Mouse (Mus musculus) G1E-ER4 (cell line): ENCODE measurements around the gene Alpk3. TPM values are rescaled to one million over a fixed set of nuclear protein-coding genes. Genes with fewer than 3 reads are reported as not detected.

ENCODE experiments used
- GATA1 ChIP-seq: IDR thresholded peaks from one replicate; pipeline ENCODE4 v1.8.0; 2012; ENCODE audit warnings: low read length, inconsistent platforms
- polyA plus RNA-seq: library from polyadenylated mRNA; stranded (reverse); fragments of >175 nt; gene quantifications from 2 replicates; pipeline ENCODE4 v1.2.3, GENCODE M21; 2012

Alpk3 gene
- polyA plus RNA-seq, 1 experiment, result 1.5 TPM

DNA sequence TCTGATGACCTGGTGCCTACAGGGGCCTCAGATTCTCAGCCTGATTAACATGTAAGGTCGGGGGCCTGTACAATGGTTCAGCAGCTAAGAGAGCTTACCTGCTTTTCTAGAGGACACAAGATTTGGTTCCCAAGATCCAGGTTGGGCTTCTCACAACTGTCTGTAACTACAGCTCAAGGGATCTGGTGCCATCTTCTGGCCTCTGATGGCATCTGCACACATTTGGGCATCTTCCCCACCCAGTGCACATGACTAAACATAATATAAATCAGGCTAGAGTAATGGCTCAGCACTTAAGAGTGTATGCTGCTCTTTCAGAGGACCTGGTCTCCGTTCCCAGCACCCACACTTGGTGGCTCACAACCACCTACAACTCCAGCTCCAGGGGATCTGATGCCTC, 3.5 kb downstream of the Alpk3 start:
- no peak for TF ChIP-seq GATA1

DNA sequence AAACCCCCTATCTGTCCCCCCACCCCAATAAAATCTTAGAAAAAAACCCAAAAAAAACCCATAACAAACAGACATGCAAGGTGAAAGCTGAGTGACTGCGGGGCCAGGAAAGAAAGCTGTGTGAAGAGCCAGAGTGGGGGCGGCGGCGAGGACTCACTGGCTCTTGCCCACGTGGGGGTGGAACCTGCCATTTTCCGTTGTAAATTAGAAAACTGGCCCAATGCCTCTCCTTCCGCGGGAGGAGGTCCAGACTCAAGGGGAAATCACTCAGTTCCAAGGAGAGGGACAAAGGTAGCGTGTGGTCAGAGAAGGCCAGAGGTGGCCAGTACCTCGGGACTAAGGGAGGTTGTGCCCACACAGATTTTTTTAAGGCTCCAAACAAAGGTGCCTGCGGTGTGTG, 4.5 kb downstream of the Alpk3 start:
- no peak for TF ChIP-seq GATA1

DNA sequence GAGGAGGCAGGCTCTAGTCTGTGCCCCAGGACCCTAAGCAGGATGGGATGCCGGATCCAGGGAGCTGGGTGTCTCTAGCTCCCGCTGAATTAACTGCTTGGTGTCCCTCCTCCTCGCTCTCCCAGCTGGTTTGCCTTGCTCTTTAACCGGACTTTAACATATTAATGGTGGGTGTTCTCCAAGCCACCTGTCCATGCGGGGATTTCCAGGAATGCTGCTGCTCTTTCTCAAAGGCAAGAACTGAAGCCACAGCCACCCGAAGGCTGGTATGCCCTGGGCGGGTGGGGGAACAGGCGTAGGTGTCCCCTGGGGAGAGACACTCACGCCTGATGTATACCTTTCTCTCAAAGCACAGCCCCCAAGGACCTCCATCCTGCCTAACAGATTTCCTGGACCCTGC, 5.9 kb downstream of the Alpk3 start:
- TF ChIP-seq GATA1, result no peak

DNA sequence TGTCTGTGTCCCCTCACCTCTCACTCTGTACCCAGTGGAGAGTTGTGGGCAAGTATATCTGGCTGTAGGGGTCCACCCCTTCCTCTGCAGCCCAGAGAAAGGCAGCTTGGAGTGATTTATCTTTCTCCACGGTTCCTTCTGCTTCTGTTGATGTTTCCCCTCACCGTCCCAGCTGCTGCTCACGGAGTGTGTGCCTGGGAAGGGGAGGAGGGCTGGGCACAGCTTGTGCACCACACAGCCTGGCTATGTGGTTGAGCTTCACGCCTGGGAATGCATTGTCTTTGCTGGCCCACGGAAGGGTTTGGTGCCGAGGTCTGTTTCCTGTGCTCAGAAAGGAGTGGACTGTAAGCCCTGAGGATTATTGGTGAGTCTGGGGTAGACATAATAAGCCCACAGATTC, 9.3 kb downstream of the Alpk3 start:
- TF ChIP-seq GATA1, result no peak

DNA sequence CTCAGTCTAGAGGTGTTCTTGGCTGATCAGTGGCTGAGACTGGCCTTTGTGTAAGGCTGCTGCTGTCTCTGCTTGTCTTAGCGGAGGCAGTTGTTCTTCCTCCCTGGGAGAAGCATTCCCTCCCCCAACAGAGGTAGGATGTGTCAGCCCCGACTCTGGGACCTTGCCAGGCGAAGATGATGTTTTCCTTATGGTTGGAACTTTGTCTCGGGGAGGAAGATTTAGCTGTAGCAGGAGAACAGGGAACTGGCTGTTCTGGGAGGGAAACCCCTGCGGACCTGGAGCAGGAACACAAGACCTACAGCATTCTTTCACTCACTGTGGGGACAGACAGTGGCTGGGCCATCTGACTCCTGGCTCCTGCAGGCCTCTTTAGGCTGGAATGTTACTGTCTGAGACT, 15.1 kb downstream of the Alpk3 start:
- TF ChIP-seq GATA1, result no peak

DNA sequence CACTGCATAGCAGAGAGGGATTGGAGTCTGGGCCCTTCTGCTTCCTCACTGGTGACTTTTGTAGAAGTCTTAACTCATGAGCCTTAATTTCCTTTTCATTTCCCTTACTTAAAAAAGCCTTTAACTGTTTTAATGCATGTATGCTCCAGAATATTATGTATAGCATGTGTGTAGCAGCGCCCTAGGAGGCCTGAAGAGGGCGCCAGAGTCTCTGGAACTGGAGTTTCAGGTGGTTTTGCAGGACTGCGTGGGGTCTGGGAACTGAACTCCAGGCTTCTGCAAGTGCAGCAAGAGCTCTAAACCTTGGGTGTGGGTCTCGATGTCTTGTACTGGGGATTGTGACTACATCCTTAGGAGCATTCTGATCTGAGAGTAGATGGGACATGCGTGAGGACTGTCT, 15.9 kb downstream of the Alpk3 start:
- no peak for TF ChIP-seq GATA1

DNA sequence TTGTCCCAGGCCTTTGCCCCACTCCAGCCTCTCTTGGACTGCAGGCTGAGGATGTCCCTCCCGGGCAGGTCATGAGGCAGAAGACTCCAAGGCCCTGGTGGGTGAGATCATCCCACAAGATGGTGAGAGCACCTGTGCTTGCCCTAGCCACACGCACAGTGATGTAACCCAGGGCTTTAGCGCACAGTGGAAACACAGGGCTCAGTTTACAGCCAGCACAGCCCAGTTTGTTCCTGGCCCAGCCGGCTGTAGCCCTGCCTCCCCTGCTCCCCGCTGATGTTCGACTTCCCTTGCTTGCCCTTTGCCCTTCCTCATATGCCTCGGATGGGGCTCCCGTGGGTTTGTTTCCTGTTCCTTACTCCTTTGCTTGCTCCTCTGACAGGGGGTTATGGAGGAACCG, 17.1 kb downstream of the Alpk3 start:
- no peak for TF ChIP-seq GATA1

DNA sequence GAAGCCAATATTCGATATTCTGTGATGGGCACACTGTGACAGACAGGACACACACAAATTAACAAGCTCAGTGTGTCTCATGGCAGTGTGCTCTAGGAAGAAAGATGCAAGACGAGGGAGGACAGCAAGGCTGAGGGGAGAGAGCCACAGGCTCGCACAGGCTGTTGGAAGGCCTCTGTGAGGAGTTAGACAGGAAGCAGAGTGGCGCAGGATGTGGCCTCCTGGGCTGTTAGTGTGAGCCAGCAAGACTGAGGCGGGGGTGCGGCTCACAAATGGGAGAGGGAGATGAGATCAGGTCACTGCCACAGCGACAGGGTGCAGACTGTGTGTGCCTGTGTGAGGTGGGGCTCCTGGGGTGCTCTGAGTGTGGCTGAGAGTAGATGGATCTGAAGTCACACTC, 17.9 kb downstream of the Alpk3 start:
- no peak for TF ChIP-seq GATA1

DNA sequence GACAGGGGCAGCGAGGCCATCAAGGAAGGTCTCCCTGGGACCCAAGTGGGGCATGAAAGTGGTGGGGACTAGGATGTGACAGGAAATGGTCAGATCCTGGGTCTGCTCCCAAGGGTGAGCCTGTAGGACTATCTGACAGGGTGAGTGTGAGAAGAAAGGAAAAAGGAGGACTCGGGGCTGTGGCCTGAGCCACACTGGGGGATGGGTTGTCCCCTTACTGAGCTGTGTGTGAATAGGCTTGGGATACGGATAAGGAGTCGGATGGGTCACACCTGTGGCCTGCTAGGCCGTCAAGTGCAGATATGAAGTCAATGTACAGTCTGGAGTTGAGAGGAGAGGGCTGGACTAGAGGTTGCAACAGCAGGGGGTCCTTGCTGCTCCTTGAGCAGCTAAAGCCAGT, 18.3 kb downstream of the Alpk3 start:
- TF ChIP-seq GATA1, result no peak

DNA sequence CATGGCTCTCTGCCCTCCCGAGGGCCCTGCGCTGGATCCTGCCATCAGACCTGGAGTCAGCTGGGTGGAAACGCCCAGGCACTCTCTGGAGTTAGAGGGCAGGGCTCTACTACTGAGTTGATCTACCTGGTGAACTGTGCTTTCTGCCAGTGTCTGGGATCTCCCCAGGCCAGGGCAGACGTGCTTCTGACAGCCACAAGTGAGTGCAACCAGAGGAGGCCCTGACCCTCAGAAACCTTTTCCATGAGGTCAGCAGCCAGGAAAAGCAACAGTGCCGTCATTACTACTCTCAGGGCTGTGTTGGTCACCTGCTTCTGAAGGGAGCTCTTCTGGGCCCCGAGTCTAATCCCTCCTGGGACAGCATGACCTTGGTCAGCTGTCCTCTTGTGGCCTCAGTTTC, 19.6 kb downstream of the Alpk3 start:
- no peak for TF ChIP-seq GATA1

DNA sequence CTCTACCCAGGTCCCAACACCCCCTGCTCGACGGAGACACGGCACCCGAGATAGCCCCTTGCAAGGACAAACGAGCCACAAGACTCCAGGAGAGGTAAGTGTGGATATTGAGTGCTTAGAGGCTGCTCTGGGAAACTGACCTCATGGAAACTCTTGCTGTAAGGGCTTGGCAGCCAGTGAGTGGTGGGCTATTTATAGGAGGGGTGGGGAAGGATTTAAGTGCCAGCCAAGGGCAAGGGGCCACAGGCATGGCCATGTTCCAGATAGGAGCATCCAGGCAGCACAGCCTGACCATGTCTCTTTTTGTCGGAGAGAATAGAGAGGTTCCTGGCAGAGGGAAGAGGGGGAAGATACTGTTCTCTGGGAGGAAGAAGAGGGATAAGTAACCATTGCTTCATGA, 21.3 kb downstream of the Alpk3 start:
- TF ChIP-seq GATA1, result no peak

DNA sequence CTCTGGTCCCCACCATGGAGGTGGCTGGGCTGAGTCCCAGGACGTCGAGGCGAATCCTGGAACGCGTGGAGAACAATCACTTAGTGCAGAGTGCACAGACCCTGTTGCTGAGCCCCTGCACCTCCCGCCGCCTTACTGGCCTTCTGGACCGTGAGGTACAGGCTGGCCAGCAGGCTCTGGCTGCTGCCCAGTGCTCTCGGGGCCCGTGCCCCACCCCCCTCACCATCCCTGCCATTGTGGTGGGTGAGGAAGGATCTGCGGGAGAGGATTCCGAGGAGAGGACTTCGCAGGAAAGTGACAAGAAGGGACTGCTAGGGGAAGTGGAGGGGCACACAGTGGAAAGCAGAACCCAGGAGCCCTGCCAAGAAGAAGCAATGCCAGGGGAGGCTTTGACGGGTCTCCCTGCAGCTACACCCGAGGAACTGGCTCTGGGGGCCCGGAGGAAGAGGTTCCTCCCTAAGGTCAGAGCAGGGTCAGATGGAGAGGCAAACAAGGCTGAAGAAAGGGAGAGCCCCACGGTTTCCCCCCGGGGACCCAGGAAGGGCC, 36.1 kb downstream of the Alpk3 start:
- TF ChIP-seq GATA1, result no peak

DNA sequence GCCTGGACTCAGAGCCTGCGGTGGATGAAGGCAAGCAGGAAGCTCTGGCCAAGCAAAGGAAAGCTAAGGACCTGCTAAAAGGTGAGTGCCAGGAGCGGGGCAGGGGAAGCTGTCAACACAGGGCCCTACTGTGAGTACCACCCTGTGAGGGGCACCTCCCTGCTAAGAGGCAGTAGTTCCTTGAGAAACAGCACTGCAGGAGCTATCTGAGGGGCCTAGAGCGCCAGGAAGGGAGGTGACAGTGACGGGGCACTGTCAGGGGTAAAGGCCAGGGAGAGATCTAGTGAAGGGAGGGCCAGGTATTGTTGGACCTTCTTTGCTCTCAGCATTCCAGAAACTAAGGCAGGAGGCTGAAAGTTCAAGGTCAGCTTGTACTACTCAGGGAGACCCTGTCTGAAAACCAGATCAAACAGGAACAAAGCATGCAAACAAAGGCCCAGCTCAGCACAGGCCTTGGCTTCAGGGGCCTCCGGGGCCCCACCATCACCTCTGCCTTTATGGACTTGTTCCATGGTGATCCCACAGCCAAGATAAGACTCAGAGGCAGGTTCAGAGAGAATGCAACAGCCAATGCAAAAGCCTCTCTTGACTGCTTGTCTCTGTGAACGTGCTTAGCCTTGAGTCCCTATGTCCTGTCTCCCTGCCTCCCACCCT, 36.8 kb downstream of the Alpk3 start:
- no peak for TF ChIP-seq GATA1

DNA sequence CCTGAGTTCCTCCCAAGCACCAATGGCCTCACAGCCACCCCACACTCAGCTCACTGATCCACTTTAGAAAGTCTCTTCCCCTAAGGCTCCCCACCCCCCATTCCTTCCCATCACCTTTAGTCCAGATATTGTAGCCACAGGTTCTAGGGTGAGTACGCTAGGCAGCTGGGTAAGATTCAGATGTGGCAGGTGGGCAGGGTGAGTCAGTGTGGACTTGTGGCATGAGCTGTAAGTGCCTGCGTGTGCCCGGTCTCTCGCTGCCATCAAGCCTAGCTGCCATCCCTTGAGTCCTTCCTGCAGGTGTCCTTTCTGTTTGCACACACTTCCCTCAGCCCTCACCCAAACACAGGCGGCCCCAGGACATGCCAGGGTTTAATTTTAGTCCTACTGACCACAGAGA, 42.9 kb downstream of the Alpk3 start:
- TF ChIP-seq GATA1, result no peak

DNA sequence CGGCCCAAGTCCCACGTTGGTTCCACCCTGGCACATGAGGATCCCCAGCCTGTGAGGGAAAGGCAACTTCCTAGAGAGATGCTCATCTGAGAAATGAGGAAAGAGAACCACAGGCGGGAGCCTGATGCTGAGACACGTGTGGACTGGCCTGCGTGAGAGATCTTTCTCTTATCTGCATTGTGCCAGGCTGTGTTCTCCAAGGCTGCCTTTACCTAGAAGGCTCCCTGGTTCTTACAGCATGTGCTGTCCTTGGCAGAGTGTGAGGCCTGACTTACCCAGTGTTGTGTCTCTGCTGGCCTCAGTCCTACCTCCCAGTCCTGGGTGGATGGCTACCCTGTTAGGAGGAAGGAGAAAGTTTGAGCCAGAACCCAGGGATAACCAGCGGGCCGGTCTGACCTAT, 45.5 kb downstream of the Alpk3 start:
- TF ChIP-seq GATA1, result no peak

DNA sequence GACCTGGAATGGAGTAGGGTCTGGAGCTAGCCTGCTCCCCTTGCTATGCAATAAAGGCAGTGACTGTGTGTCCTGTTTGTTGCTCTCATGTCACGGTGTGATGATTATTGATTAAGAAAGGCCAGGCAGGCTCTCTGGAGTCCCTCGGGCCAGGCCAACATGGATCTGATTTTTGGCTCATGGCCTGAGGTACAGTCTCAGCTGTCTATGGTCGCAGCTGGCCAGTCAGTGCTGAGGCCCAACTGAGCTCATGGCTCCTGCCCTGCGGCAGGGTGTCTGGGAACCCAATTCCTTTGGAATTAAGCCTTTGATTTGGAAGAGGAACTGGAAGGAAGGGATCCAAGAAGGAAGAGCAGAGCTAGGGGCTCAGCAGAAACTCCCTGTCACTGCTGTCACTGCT, 48.1 kb downstream of the Alpk3 start:
- TF ChIP-seq GATA1, result no peak

DNA sequence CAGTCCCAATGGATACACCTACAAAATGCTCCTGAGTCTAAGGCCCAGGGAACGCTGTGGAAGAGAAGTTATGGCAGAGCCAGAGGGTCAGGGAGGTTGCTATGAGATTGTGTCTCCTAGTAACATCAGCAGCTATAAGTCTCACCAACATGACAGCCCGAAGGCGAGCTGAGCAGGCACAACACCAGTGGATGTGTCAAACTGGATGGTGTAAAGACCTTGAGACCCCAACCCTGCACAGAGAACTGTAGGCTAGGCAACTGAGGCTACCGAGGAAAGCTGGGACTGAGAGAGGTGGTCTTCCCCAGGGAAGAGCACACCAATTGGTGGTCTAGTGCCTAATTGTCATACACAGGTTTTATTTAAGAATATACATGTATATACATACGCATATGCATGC, 50.8 kb downstream of the Alpk3 start:
- TF ChIP-seq GATA1, result no peak
